Mouse (Mus musculus) embryonic facial prominence, embryonic 14.5 days (tissue): ENCODE results near the gene Emilin3. TPM values are rescaled to one million over a fixed set of nuclear protein-coding genes. Genes with fewer than 3 reads are reported as not detected.
A peak's percentile ranks its signal among the peaks of the same experiment; 100 is the strongest.

ENCODE experiments used
- ATAC-seq: fragments of 200-750 bp; cut with Nextera tagmentation; 2 replicates; pipeline ENCODE4 v1.8.0; 2017; ENCODE audit warnings: low read depth, moderate number of reproducible peaks, moderate TSS enrichment
- DNase-seq: peaks from one replicate; pipeline ENCODE4 v3.0.0-alpha.2; 2015; ENCODE audit warnings: low spot score
- H3K27ac ChIP-seq: fragments of 300-500 bp; sonication (generic); replicated peaks from 2 replicates; pipeline ENCODE4 v1.5.1; 2014; ENCODE audit warnings: low read depth, mild to moderate bottlenecking, low read length, moderate library complexity
- H3K27me3 ChIP-seq: fragments of 300-500 bp; sonication (generic); replicated peaks from 2 replicates; pipeline ENCODE4 v1.6.1; 2014; ENCODE audit warnings: low read length; ENCODE audit not compliant: control insufficient read depth, insufficient read depth
- H3K36me3 ChIP-seq: fragments of 300-500 bp; sonication (generic); 2 replicates; pipeline ENCODE4 v1.6.1; 2014; ENCODE audit warnings: low read length, mixed read lengths; ENCODE audit not compliant: control insufficient read depth, insufficient read depth
- H3K4me1 ChIP-seq: fragments of 300-500 bp; sonication (generic); 2 replicates; pipeline ENCODE4 v1.6.1; 2014; ENCODE audit warnings: antibody characterized with exemption, low read length; ENCODE audit not compliant: control insufficient read depth, insufficient read depth
- H3K4me2 ChIP-seq: fragments of 300-500 bp; sonication (generic); 2 replicates; pipeline ENCODE4 v1.6.1; 2014; ENCODE audit warnings: low read depth, mild to moderate bottlenecking, low read length, moderate library complexity, mixed read lengths
- H3K4me3 ChIP-seq: fragments of 300-500 bp; sonication (generic); 2 replicates; pipeline ENCODE4 v1.5.1; 2014; ENCODE audit warnings: low read depth, mild to moderate bottlenecking, low read length
- H3K9ac ChIP-seq: fragments of 300-500 bp; sonication (generic); 2 replicates; pipeline ENCODE4 v1.6.1; 2014; ENCODE audit warnings: low read depth, mild to moderate bottlenecking, low read length, moderate library complexity, mixed read lengths
- H3K9me3 ChIP-seq: fragments of 300-500 bp; sonication (generic); 2 replicates; pipeline ENCODE4 v1.6.1; 2016; ENCODE audit warnings: low read length; ENCODE audit not compliant: control insufficient read depth
- WGBS: fragments of 180-500 bp; shearing (Covaris S2); extraction: QIAGEN DNeasy Blood & Tissue Kit; methylation state at CpG from one replicate; pipeline ENCODE4 v1.1.7; 2014; 5-methylcytosine and 5-hydroxymethylcytosine counted together
- polyA plus RNA-seq: library from polyadenylated mRNA; unstranded; fragments of >200 nt; fragmentation: Nextera tagmentation; extraction: Ambion mirVana; gene quantifications from 2 replicates; pipeline ENCODE4 v1.2.1, GENCODE M21; 2014

Emilin3 gene
- polyA plus RNA-seq, 1 experiment from 2014 or later, result 21.6 TPM

GRCm38 (mm10) chr2:160953131-160953873, 41.2 kb upstream of the Emilin3 start:
- H3K9me3 ChIP-seq, result no peaks in the 10 kb centered on the region
- 76% methylated on average over 7 of the region's 7 CpGs for WGBS
- H3K4me2 ChIP-seq, result no peak overlapping the region
- H3K9ac ChIP-seq, result no peak overlapping the region
- H3K4me1 ChIP-seq, result no peaks in the 10 kb centered on the region
- peaks cover 89% of the 10 kb centered on the region for H3K36me3 ChIP-seq
- ATAC-seq (peak; percentile 69), DNase-seq (peak; percentile 34)
- H3K27ac ChIP-seq, result no peak overlapping the region
- no peaks in the 10 kb centered on the region for H3K27me3 ChIP-seq
- H3K4me3 ChIP-seq, result no peak overlapping the region

GRCm38 (mm10) chr2:160951595-160951994, 39.5 kb upstream of the Emilin3 start:
- H3K4me3 ChIP-seq, result no peak overlapping the region
- H3K9ac ChIP-seq, result no peak overlapping the region
- H3K4me2 ChIP-seq, result no peak overlapping the region
- no peak for DNase-seq
- no peak for ATAC-seq
- H3K4me1 ChIP-seq, result no peaks in the 10 kb centered on the region
- no peaks in the 10 kb centered on the region for H3K27me3 ChIP-seq
- peaks cover 93% of the 10 kb centered on the region for H3K36me3 ChIP-seq
- no peak overlapping the region for H3K27ac ChIP-seq
- 75% methylated on average over 4 of the region's 4 CpGs for WGBS
- no peaks in the 10 kb centered on the region for H3K9me3 ChIP-seq

DNA sequence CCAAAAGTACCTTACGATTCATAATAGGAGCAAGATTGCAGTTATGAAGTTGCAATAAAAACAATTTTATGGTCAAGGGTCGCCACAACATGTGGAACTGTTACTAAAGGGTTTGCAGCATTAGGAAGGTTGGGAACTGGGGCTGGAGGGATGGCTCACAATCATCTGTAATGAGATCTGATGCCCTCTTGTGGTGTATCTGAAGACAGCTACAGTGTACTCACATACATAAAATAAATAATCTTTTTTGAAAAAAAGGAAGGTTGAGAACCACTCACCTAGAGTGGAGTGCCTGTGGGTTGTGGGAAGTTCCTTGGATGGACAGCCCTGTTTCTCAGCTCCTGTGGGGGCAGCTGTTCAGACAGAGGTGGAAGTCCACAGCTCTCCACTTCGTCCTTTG, 30.3 kb upstream of the Emilin3 start:
- H3K27ac ChIP-seq, result no peak overlapping the region
- no peaks in the 10 kb centered on the region for H3K9me3 ChIP-seq
- ATAC-seq (no peak), DNase-seq (no peak)
- H3K9ac ChIP-seq, result no peak overlapping the region
- H3K27me3 ChIP-seq, result no peaks in the 10 kb centered on the region
- H3K36me3 ChIP-seq, result peaks cover 20% of the 10 kb centered on the region
- H3K4me3 ChIP-seq, result no peak overlapping the region
- 54% methylated on average over 3 of the region's 3 CpGs for WGBS
- H3K4me1 ChIP-seq, result no peaks in the 10 kb centered on the region
- H3K4me2 ChIP-seq, result no peak overlapping the region

- DNase-seq (peak; percentile 67), ATAC-seq (peak; percentile 65; the same call in 1 of the 2 replicates)
- no peaks in the 10 kb centered on the region for H3K9me3 ChIP-seq
- H3K27me3 ChIP-seq, result no peaks in the 10 kb centered on the region
- H3K9ac ChIP-seq, result no peak overlapping the region
- WGBS, result 62% methylated on average over 17 of the region's 17 CpGs
- peaks cover 9% of the 10 kb centered on the region; the same call in 1 of the 2 replicates for H3K36me3 ChIP-seq
- no peak overlapping the region for H3K4me2 ChIP-seq
- no peak overlapping the region for H3K27ac ChIP-seq
- H3K4me3 ChIP-seq, result no peak overlapping the region
- no peaks in the 10 kb centered on the region for H3K4me1 ChIP-seq
These were observed 29.0 kb upstream of the Emilin3 start for GRCm38 (mm10) chr2:160940930-160941709.

DNA sequence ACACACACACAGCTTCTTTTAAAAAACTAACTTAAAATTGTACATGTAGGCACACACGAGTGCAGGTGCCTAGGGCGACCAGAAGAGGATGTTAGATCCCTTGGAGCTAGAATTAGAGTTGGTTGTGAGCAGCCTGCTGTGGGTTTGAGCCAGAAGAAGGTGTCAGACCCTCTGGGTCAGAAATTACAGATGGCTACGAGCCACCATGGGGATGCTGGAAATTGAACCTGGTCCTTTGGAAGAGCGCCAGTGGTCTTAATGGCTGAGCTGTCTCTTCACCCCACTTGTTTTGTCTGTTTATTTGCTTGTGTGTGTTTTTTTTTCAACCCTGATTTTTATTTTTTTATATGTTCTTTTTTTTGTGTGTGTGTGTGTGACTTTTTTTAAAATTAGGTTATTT, 22.3 kb upstream of the Emilin3 start:
- no peaks in the 10 kb centered on the region for H3K27me3 ChIP-seq
- H3K9me3 ChIP-seq, result no peaks in the 10 kb centered on the region
- H3K4me2 ChIP-seq, result no peak overlapping the region
- H3K4me3 ChIP-seq, result no peak overlapping the region
- H3K27ac ChIP-seq, result no peak overlapping the region
- DNase-seq (no peak), ATAC-seq (no peak)
- no peaks in the 10 kb centered on the region for H3K36me3 ChIP-seq
- 76% methylated on average over 4 of the region's 4 CpGs for WGBS
- peaks cover 10% of the 10 kb centered on the region for H3K4me1 ChIP-seq
- no peak overlapping the region for H3K9ac ChIP-seq

GRCm38 (mm10) chr2:160933890-160934289, 21.8 kb upstream of the Emilin3 start:
- H3K27me3 ChIP-seq, result no peaks in the 10 kb centered on the region
- no peak overlapping the region for H3K4me2 ChIP-seq
- H3K9me3 ChIP-seq, result no peaks in the 10 kb centered on the region
- WGBS, result 74% methylated on average over 5 of the region's 5 CpGs
- DNase-seq (no peak), ATAC-seq (no peak)
- peaks cover 10% of the 10 kb centered on the region for H3K4me1 ChIP-seq
- no peak overlapping the region for H3K9ac ChIP-seq
- H3K36me3 ChIP-seq, result no peaks in the 10 kb centered on the region
- H3K27ac ChIP-seq, result no peak overlapping the region
- H3K4me3 ChIP-seq, result no peak overlapping the region

- H3K4me1 ChIP-seq, result peaks cover 10% of the 10 kb centered on the region
- no peak overlapping the region for H3K9ac ChIP-seq
- ATAC-seq, result no peak
- 74% methylated on average over 3 of the region's 3 CpGs for WGBS
- no peak overlapping the region; the same call in 1 of the 2 replicates for H3K27ac ChIP-seq
- no peaks in the 10 kb centered on the region for H3K9me3 ChIP-seq
- H3K36me3 ChIP-seq, result no peaks in the 10 kb centered on the region
- no peak for DNase-seq
- H3K4me2 ChIP-seq, result no peak overlapping the region
- H3K4me3 ChIP-seq, result no peak overlapping the region
- H3K27me3 ChIP-seq, result no peaks in the 10 kb centered on the region
These were observed 20.9 kb upstream of the Emilin3 start for GRCm38 (mm10) chr2:160932981-160933380.

DNA sequence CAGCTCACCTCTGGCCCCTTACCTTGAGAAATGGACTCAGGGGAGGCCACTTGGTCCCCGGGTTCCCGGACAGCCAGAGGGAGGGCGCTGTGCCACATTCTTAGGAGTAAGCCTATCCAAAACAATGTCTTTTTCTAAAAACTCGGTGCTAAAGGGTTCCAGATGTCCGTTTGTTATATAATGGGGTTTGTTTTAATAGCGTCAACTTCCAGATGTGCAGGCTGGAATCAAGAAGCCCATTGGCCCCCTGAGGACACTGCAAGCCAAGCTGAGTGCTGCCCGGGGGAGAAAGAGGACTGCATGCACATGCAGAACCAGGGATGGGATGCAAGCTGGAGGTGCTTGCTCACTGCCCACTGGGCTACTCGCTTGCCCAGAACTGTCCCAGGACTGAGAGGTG, 20.2 kb upstream of the Emilin3 start:
- DNase-seq, result peak; percentile 88
- Histone ChIP-seq H3K27me3 (no peaks in the 10 kb centered on the region), H3K27ac (peak overlapping the region; percentile 53; the same call in 1 of the 2 replicates), H3K4me2 (0 out of 2 replicates have a peak overlapping the region, but pooled peaks have one; percentile 1), H3K9me3 (no peaks in the 10 kb centered on the region), H3K9ac (no peak overlapping the region), H3K4me3 (no peak overlapping the region), H3K4me1 (peaks cover 10% of the 10 kb centered on the region), H3K36me3 (no peaks in the 10 kb centered on the region)
- WGBS, result 34% methylated on average over 8 of the region's 8 CpGs
- ATAC-seq, result peak; percentile 72
